Mouse (Mus musculus): ENCODE measurements around the gene Gm13276. TPM values are rescaled to one million over a fixed set of nuclear protein-coding genes. Genes with fewer than 3 reads are reported as not detected.
"Not testable (repeated sequence)": the region's sequence is repeated elsewhere in the genome, so short reads cannot be mapped to it uniquely, and the experiment has no call there.

Gm13276 gene
- polyA plus RNA-seq, 1 experiment: not detected

- not testable (repeated sequence) for H3K4me1 ChIP-seq (ENCODE audit: control insufficient read depth, insufficient read depth, insufficient read length); DNase-seq (ENCODE audit: low read depth in 1 of 2, low spot score in 2 of 2); H3K36me3 ChIP-seq (ENCODE audit: control insufficient read depth, insufficient read depth, low read length); H3K27me3 ChIP-seq (ENCODE audit: control insufficient read depth, insufficient read depth, low read length); H3K27ac ChIP-seq (ENCODE audit: insufficient read depth, low read length)
- 0% methylated on average over 3 of the region's 34 CpGs for WGBS
- H3K4me3 ChIP-seq (ENCODE audit: extremely low read depth, insufficient read depth, insufficient read length): 0 out of 2 replicates have a peak overlapping the region, but pooled peaks have one; percentile 27
These were observed 20.3 kb downstream of the Gm13276 start for GRCm38 (mm10) chr4:88805761-88806160.

- no peak for DNase-seq (ENCODE audit: low read depth in 1 of 2, low spot score in 2 of 2)
- Histone ChIP-seq H3K4me3 (ENCODE audit: extremely low read depth, insufficient read depth, insufficient read length) (no peak within 1 kb of the TSS), H3K4me1 (ENCODE audit: control insufficient read depth, insufficient read depth, insufficient read length) (no peaks in the 10 kb centered on the region), H3K27ac (ENCODE audit: insufficient read depth, low read length) (no peak within 1 kb of the TSS), H3K27me3 (ENCODE audit: control insufficient read depth, insufficient read depth, low read length) (no peaks in the 10 kb centered on the region), H3K36me3 (ENCODE audit: control insufficient read depth, insufficient read depth, low read length) (no peaks in the 10 kb centered on the region)
- 61% methylated on average over 3 of the region's 3 CpGs for WGBS
- TF ChIP-seq POLR2A (IDR thresholded peaks at IDR 0.05; ENCODE audit: low read depth, low read length): no peak
- TF ChIP-seq CTCF (IDR thresholded peaks at IDR 0.05; ENCODE audit: extremely low read depth, insufficient read depth, insufficient read length, insufficient replicate concordance): no peak
These were observed 30.4 kb downstream of the Gm13276 start, which contains the start of gene Ifna7 for GRCm38 (mm10) chr4:88815928-88816327. TSS of gene Ifna7 (plus strand) at chr4:88816228.

GRCm38 (mm10) chr4:88819659-88820058 lies 34.1 kb downstream of the Gm13276 start, which contains the start of gene Ifna11:
TSS of gene Ifna11 (plus strand) at chr4:88819959.
- no peak within 1 kb of the TSS for H3K27ac ChIP-seq (ENCODE audit: insufficient read depth, low read length)
- no peaks in the 10 kb centered on the region for H3K36me3 ChIP-seq (ENCODE audit: control insufficient read depth, insufficient read depth, low read length)
- TF ChIP-seq POLR2A (IDR thresholded peaks at IDR 0.05; ENCODE audit: low read depth, low read length) (no peak), CTCF (IDR thresholded peaks at IDR 0.05; ENCODE audit: extremely low read depth, insufficient read depth, insufficient read length, insufficient replicate concordance) (no peak)
- no peaks in the 10 kb centered on the region for H3K27me3 ChIP-seq (ENCODE audit: control insufficient read depth, insufficient read depth, low read length)
- no peak within 1 kb of the TSS for H3K4me3 ChIP-seq (ENCODE audit: extremely low read depth, insufficient read depth, insufficient read length)
- no peak for DNase-seq (ENCODE audit: low read depth in 1 of 2, low spot score in 2 of 2)
- WGBS: 89% methylated on average over 1 of the region's 1 CpGs
- H3K4me1 ChIP-seq (ENCODE audit: control insufficient read depth, insufficient read depth, insufficient read length): no peaks in the 10 kb centered on the region

- no peak for DNase-seq (ENCODE audit: low read depth in 1 of 2, low spot score in 2 of 2)
- TF ChIP-seq POLR2A (IDR thresholded peaks at IDR 0.05; ENCODE audit: low read depth, low read length): no peak
- Histone ChIP-seq H3K36me3 (ENCODE audit: control insufficient read depth, insufficient read depth, low read length) (no peaks in the 10 kb centered on the region), H3K4me3 (ENCODE audit: extremely low read depth, insufficient read depth, insufficient read length) (no peak overlapping the region), H3K4me1 (ENCODE audit: control insufficient read depth, insufficient read depth, insufficient read length) (no peaks in the 10 kb centered on the region), H3K27ac (ENCODE audit: insufficient read depth, low read length) (no peak overlapping the region), H3K27me3 (ENCODE audit: control insufficient read depth, insufficient read depth, low read length) (no peaks in the 10 kb centered on the region)
- 29% methylated on average over 4 of the region's 4 CpGs for WGBS
These were observed 37.5 kb downstream of the Gm13276 start for GRCm38 (mm10) chr4:88822995-88823394.

GRCm38 (mm10) chr4:88827116-88827515 lies 41.6 kb downstream of the Gm13276 start, which contains the start of gene Ifna6:
TSS of gene Ifna6 (plus strand) at chr4:88827416.
- H3K27me3 ChIP-seq (ENCODE audit: control insufficient read depth, insufficient read depth, low read length); H3K27ac ChIP-seq (ENCODE audit: insufficient read depth, low read length); H3K36me3 ChIP-seq (ENCODE audit: control insufficient read depth, insufficient read depth, low read length); H3K4me3 ChIP-seq (ENCODE audit: extremely low read depth, insufficient read depth, insufficient read length); H3K4me1 ChIP-seq (ENCODE audit: control insufficient read depth, insufficient read depth, insufficient read length); DNase-seq (ENCODE audit: low read depth in 1 of 2, low spot score in 2 of 2): not testable (repeated sequence)

GRCm38 (mm10) chr4:88830523-88830922 lies 45.0 kb downstream of the Gm13276 start:
- 30% methylated on average over 4 of the region's 4 CpGs for WGBS
- H3K4me1 ChIP-seq (ENCODE audit: control insufficient read depth, insufficient read depth, insufficient read length): no peaks in the 10 kb centered on the region
- peak in 1 of 2 experiments; percentile 40 for DNase-seq (ENCODE audit: low read depth in 1 of 2, low spot score in 2 of 2)
- H3K4me3 ChIP-seq (ENCODE audit: extremely low read depth, insufficient read depth, insufficient read length): no peak overlapping the region
- no peak overlapping the region for H3K27ac ChIP-seq (ENCODE audit: insufficient read depth, low read length)
- no peaks in the 10 kb centered on the region for H3K27me3 ChIP-seq (ENCODE audit: control insufficient read depth, insufficient read depth, low read length)
- TF ChIP-seq CTCF (IDR thresholded peaks at IDR 0.05; ENCODE audit: extremely low read depth, insufficient read depth, insufficient read length, insufficient replicate concordance) (no peak), POLR2A (IDR thresholded peaks at IDR 0.05; ENCODE audit: low read depth, low read length) (no peak)
- no peaks in the 10 kb centered on the region for H3K36me3 ChIP-seq (ENCODE audit: control insufficient read depth, insufficient read depth, low read length)

GRCm38 (mm10) chr4:88835225-88835624 lies 49.7 kb downstream of the Gm13276 start, which contains the start of gene Ifna5:
TSS of gene Ifna5 (plus strand) at chr4:88835525.
- H3K4me1 ChIP-seq (ENCODE audit: control insufficient read depth, insufficient read depth, insufficient read length); H3K27ac ChIP-seq (ENCODE audit: insufficient read depth, low read length); H3K36me3 ChIP-seq (ENCODE audit: control insufficient read depth, insufficient read depth, low read length); H3K4me3 ChIP-seq (ENCODE audit: extremely low read depth, insufficient read depth, insufficient read length); H3K27me3 ChIP-seq (ENCODE audit: control insufficient read depth, insufficient read depth, low read length); DNase-seq (ENCODE audit: low read depth in 1 of 2, low spot score in 2 of 2): not testable (repeated sequence)
- 95% methylated on average over 1 of the region's 1 CpGs for WGBS

Other genes starting within 250 kb of the Gm13276 start
- gene Ifna15, start 227.5 kb upstream of the Gm13276 start, polyA plus RNA-seq (2012; rRNA removed): not detected in 2 replicates
- gene Ifna14, start 213.9 kb upstream of the Gm13276 start, polyA plus RNA-seq (2012; rRNA removed): not detected in 2 replicates
- not detected in 2 replicates for gene Ifna9, start 193.3 kb upstream of the Gm13276 start, polyA plus RNA-seq (2012; rRNA removed)
- not detected in 2 replicates for gene Ifna12, start 182.3 kb upstream of the Gm13276 start, polyA plus RNA-seq (2012; rRNA removed)
- not detected in 2 replicates for gene C87499, start 151.3 kb upstream of the Gm13276 start, polyA plus RNA-seq (2012; rRNA removed)
- not detected in 2 replicates for gene Ifna13, start 141.2 kb upstream of the Gm13276 start, polyA plus RNA-seq (2012; rRNA removed)
- not detected in 2 replicates for gene Ifna16, start 108.8 kb upstream of the Gm13276 start, polyA plus RNA-seq (2012; rRNA removed)
- not detected in 2 replicates for gene Ifna2, start 101.8 kb upstream of the Gm13276 start, polyA plus RNA-seq (2012; rRNA removed)
- gene Ifnab, start 94.3 kb upstream of the Gm13276 start, polyA plus RNA-seq (2012; rRNA removed): not detected in 2 replicates
- gene Gm26566, start 63.9 kb upstream of the Gm13276 start, polyA plus RNA-seq (2012; rRNA removed): 0.18 and 0.45 TPM in 2 replicates
- gene Klhl9, start 63.2 kb upstream of the Gm13276 start, polyA plus RNA-seq (2012; rRNA removed): 8.4 and 11.4 TPM in 2 replicates
- gene Gm13271, start 30.8 kb upstream of the Gm13276 start, polyA plus RNA-seq (2012; rRNA removed): not detected in 2 replicates
- gene Gm13283, start 25.6 kb upstream of the Gm13276 start, polyA plus RNA-seq (2012; rRNA removed): 0.07 TPM in 1 of 2 replicates, not detected in the other
- not detected in 2 replicates for gene Gm13290, start 11.9 kb upstream of the Gm13276 start, polyA plus RNA-seq (2012; rRNA removed)
- gene Gm13289, start 8.8 kb upstream of the Gm13276 start, polyA plus RNA-seq (2012; rRNA removed): not detected in 2 replicates
- gene Gm13272, start 5.9 kb upstream of the Gm13276 start, polyA plus RNA-seq (2012; rRNA removed): not detected in 2 replicates
- not detected in 2 replicates for gene Ifnz, start 3.6 kb upstream of the Gm13276 start, polyA plus RNA-seq (2012; rRNA removed)
- gene Gm13277, start 2.9 kb downstream of the Gm13276 start, polyA plus RNA-seq (2012; rRNA removed): not detected in 2 replicates
- not detected in 2 replicates for gene Gm13278, start 5.8 kb downstream of the Gm13276 start, polyA plus RNA-seq (2012; rRNA removed)
- not detected in 2 replicates for gene Gm13275, start 8.8 kb downstream of the Gm13276 start, polyA plus RNA-seq (2012; rRNA removed)
- gene Gm13279, start 11.7 kb downstream of the Gm13276 start, polyA plus RNA-seq (2012; rRNA removed): not detected in 2 replicates
- gene Gm13285, start 14.0 kb downstream of the Gm13276 start, polyA plus RNA-seq (2012; rRNA removed): not detected in 2 replicates
- not detected in 2 replicates for gene Gm13287, start 17.5 kb downstream of the Gm13276 start, polyA plus RNA-seq (2012; rRNA removed)
- gene Gm13288, start 19.8 kb downstream of the Gm13276 start, polyA plus RNA-seq (2012; rRNA removed): not detected in 2 replicates
- gene Ifna7, start 30.5 kb downstream of the Gm13276 start, polyA plus RNA-seq (2012; rRNA removed): not detected in 2 replicates
- gene Ifna11, start 34.2 kb downstream of the Gm13276 start, polyA plus RNA-seq (2012; rRNA removed): not detected in 2 replicates
- not detected in 2 replicates for gene Ifna6, start 41.7 kb downstream of the Gm13276 start, polyA plus RNA-seq (2012; rRNA removed)
- not detected in 2 replicates for gene Ifna5, start 49.8 kb downstream of the Gm13276 start, polyA plus RNA-seq (2012; rRNA removed)
- gene Ifna4, start 56.2 kb downstream of the Gm13276 start, polyA plus RNA-seq (2012; rRNA removed): not detected in 2 replicates
- not detected in 2 replicates for gene Ifna1, start 64.4 kb downstream of the Gm13276 start, polyA plus RNA-seq (2012; rRNA removed)
- gene Ifne, start 94.5 kb downstream of the Gm13276 start, polyA plus RNA-seq (2012; rRNA removed): not detected in 2 replicates

All from spleen, adult 2 months (tissue).